Mouse (Mus musculus): ENCODE data around the gene Slc25a34. TPM values are rescaled to one million over a fixed set of nuclear protein-coding genes. Genes with fewer than 3 reads are reported as not detected.

The Slc25a34 gene
- polyA plus RNA-seq, 1 experiment from 2014 or later: not detected

- Histone ChIP-seq H3K27me3 (ENCODE audit: insufficient read depth, low read length) (no peaks in the 10 kb centered on the region), H3K4me2 (no peak overlapping the region), H3K9me3 (ENCODE audit: low read depth, low read length) (no peaks in the 10 kb centered on the region), H3K4me1 (ENCODE audit: insufficient read depth) (no peaks in the 10 kb centered on the region), H3K4me3 (ENCODE audit: low read depth, low read length) (no peak overlapping the region), H3K27ac (ENCODE audit: low read depth) (no peak overlapping the region), H3K36me3 (ENCODE audit: insufficient read depth) (peaks cover 77% of the 10 kb centered on the region), H3K9ac (no peak overlapping the region)
- WGBS: 25% methylated on average over 3 of the region's 3 CpGs
- peak; percentile 78 for TF ChIP-seq CTCF (IDR thresholded peaks at IDR 0.05; ENCODE audit: low read depth)
- DNase-seq (peak; percentile 61), ATAC-seq (ENCODE audit: insufficient read depth) (no peak)
Measured at GRCm38 (mm10) chr4:141591547-141591946, 32.1 kb downstream of the Slc25a34 start.

GRCm38 (mm10) chr4:141583919-141584318 lies 39.7 kb downstream of the Slc25a34 start:
- Histone ChIP-seq H3K4me3 (ENCODE audit: low read depth, low read length) (no peak overlapping the region), H3K4me1 (ENCODE audit: insufficient read depth) (no peaks in the 10 kb centered on the region), H3K27me3 (ENCODE audit: insufficient read depth, low read length) (no peaks in the 10 kb centered on the region), H3K4me2 (no peak overlapping the region), H3K9ac (no peak overlapping the region), H3K9me3 (ENCODE audit: low read depth, low read length) (no peaks in the 10 kb centered on the region), H3K36me3 (ENCODE audit: insufficient read depth) (peaks cover 86% of the 10 kb centered on the region), H3K27ac (ENCODE audit: low read depth) (no peak overlapping the region)
- DNase-seq (no peak), ATAC-seq (ENCODE audit: insufficient read depth) (no peak)
- 84% methylated on average over 8 of the region's 8 CpGs for WGBS
- no peak for TF ChIP-seq CTCF (IDR thresholded peaks at IDR 0.05; ENCODE audit: low read depth)

GRCm38 (mm10) chr4:141581051-141581450 lies 42.6 kb downstream of the Slc25a34 start:
- no peak for TF ChIP-seq CTCF (IDR thresholded peaks at IDR 0.05; ENCODE audit: low read depth)
- 86% methylated on average over 13 of the region's 13 CpGs for WGBS
- no peak for ATAC-seq (ENCODE audit: insufficient read depth)
- Histone ChIP-seq H3K4me3 (ENCODE audit: low read depth, low read length) (no peak overlapping the region), H3K36me3 (ENCODE audit: insufficient read depth) (peaks cover 89% of the 10 kb centered on the region), H3K4me1 (ENCODE audit: insufficient read depth) (no peaks in the 10 kb centered on the region), H3K4me2 (no peak overlapping the region), H3K9ac (no peak overlapping the region), H3K9me3 (ENCODE audit: low read depth, low read length) (no peaks in the 10 kb centered on the region), H3K27ac (ENCODE audit: low read depth) (no peak overlapping the region), H3K27me3 (ENCODE audit: insufficient read depth, low read length) (no peaks in the 10 kb centered on the region)
- no peak for DNase-seq

GRCm38 (mm10) chr4:141578833-141579232 lies 44.8 kb downstream of the Slc25a34 start:
- H3K4me1 ChIP-seq (ENCODE audit: insufficient read depth): peaks cover under 1% of the 10 kb centered on the region; the same call in 1 of the 2 replicates
- peaks cover 71% of the 10 kb centered on the region for H3K36me3 ChIP-seq (ENCODE audit: insufficient read depth)
- no peak overlapping the region for H3K4me2 ChIP-seq
- H3K4me3 ChIP-seq (ENCODE audit: low read depth, low read length): no peak overlapping the region
- H3K9ac ChIP-seq: no peak overlapping the region
- ATAC-seq (ENCODE audit: insufficient read depth) (no peak), DNase-seq (no peak)
- TF ChIP-seq CTCF (IDR thresholded peaks at IDR 0.05; ENCODE audit: low read depth): no peak
- 0 out of 2 replicates have a peak overlapping the region, but pooled peaks have one; percentile 24 for H3K27ac ChIP-seq (ENCODE audit: low read depth)
- H3K27me3 ChIP-seq (ENCODE audit: insufficient read depth, low read length): no peaks in the 10 kb centered on the region
- no peaks in the 10 kb centered on the region for H3K9me3 ChIP-seq (ENCODE audit: low read depth, low read length)
- WGBS: 21% methylated on average over 3 of the region's 3 CpGs

GRCm38 (mm10) chr4:141576877-141577276 lies 46.7 kb downstream of the Slc25a34 start:
- no peaks in the 10 kb centered on the region for H3K27me3 ChIP-seq (ENCODE audit: insufficient read depth, low read length)
- H3K36me3 ChIP-seq (ENCODE audit: insufficient read depth): peaks cover 52% of the 10 kb centered on the region
- H3K9me3 ChIP-seq (ENCODE audit: low read depth, low read length): no peaks in the 10 kb centered on the region
- DNase-seq (peak; percentile 34), ATAC-seq (ENCODE audit: insufficient read depth) (no peak)
- H3K27ac ChIP-seq (ENCODE audit: low read depth): no peak overlapping the region
- peaks cover 6% of the 10 kb centered on the region; the same call in 1 of the 2 replicates for H3K4me1 ChIP-seq (ENCODE audit: insufficient read depth)
- H3K4me3 ChIP-seq (ENCODE audit: low read depth, low read length): no peak overlapping the region
- no peak overlapping the region for H3K9ac ChIP-seq
- 0 out of 2 replicates have a peak, but pooled peaks have one; percentile 33 for TF ChIP-seq CTCF (IDR thresholded peaks at IDR 0.05; ENCODE audit: low read depth)
- H3K4me2 ChIP-seq: no peak overlapping the region
- 92% methylated on average over 7 of the region's 7 CpGs for WGBS

- Histone ChIP-seq H3K27ac (ENCODE audit: low read depth) (no peak overlapping the region), H3K4me2 (no peak overlapping the region), H3K4me3 (ENCODE audit: low read depth, low read length) (no peak overlapping the region), H3K27me3 (ENCODE audit: insufficient read depth, low read length) (no peaks in the 10 kb centered on the region), H3K9me3 (ENCODE audit: low read depth, low read length) (no peaks in the 10 kb centered on the region), H3K36me3 (ENCODE audit: insufficient read depth) (peaks cover 49% of the 10 kb centered on the region), H3K9ac (no peak overlapping the region), H3K4me1 (ENCODE audit: insufficient read depth) (peaks cover 6% of the 10 kb centered on the region; the same call in 1 of the 2 replicates)
- no peak for TF ChIP-seq CTCF (IDR thresholded peaks at IDR 0.05; ENCODE audit: low read depth)
- DNase-seq (no peak), ATAC-seq (ENCODE audit: insufficient read depth) (no peak)
- WGBS: 77% methylated on average over 11 of the region's 11 CpGs
Measured at GRCm38 (mm10) chr4:141576404-141576803, 47.2 kb downstream of the Slc25a34 start.

- Histone ChIP-seq H3K36me3 (ENCODE audit: insufficient read depth) (peaks cover 36% of the 10 kb centered on the region), H3K27ac (ENCODE audit: low read depth) (peak overlapping the region; percentile 59), H3K27me3 (ENCODE audit: insufficient read depth, low read length) (no peaks in the 10 kb centered on the region), H3K9me3 (ENCODE audit: low read depth, low read length) (no peaks in the 10 kb centered on the region), H3K4me3 (ENCODE audit: low read depth, low read length) (no peak overlapping the region), H3K4me1 (ENCODE audit: insufficient read depth) (peaks cover 6% of the 10 kb centered on the region; the same call in 1 of the 2 replicates), H3K4me2 (peak overlapping the region; percentile 35; the same call in 1 of the 2 replicates), H3K9ac (no peak overlapping the region)
- DNase-seq (peak; percentile 95), ATAC-seq (ENCODE audit: insufficient read depth) (peak; percentile 64)
- peak; percentile 97 for TF ChIP-seq CTCF (IDR thresholded peaks at IDR 0.05; ENCODE audit: low read depth)
- 35% methylated on average over 27 of the region's 27 CpGs for WGBS
Measured at GRCm38 (mm10) chr4:141574789-141575702, 48.6 kb downstream of the Slc25a34 start.
